Mouse (Mus musculus) stomach, adult 2 months (tissue): ENCODE data around the gene Serpinb11. TPM values are rescaled to one million over a fixed set of nuclear protein-coding genes. Genes with fewer than 3 reads are reported as not detected.

Experiments used
- polyA plus RNA-seq: library from polyadenylated mRNA; depleted of rRNA; stranded (reverse); fragments of >200 nt; gene quantifications from 2 replicates; pipeline ENCODE4 v1.2.3, GENCODE M21; 2012; rRNA removed

The Serpinb11 gene
- polyA plus RNA-seq: 0.19 and 0.27 TPM in 2 replicates

DNA sequence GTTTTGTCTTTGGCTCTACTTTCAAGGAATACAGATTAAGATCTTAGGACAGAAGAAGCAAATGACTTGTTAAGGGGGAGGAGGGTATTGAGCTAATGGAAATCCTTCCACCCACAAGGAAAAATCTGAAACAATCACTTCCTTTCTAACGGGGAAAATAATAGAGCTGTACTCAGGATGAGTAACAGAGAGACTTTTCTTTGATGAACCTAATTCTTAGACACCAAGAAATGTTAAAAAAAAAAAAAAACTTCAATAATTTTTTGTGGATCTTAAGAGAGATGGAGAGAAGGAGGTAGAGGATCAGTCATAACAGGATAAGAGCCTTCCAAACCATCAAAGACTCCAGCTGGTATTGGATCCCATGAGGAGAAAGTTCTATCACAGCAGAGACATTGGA, at the start of gene Serpinb11:
Gene Serpinb11 (plus strand): TSS at position 301 of the 400 bp plus-strand sequence.

DNA sequence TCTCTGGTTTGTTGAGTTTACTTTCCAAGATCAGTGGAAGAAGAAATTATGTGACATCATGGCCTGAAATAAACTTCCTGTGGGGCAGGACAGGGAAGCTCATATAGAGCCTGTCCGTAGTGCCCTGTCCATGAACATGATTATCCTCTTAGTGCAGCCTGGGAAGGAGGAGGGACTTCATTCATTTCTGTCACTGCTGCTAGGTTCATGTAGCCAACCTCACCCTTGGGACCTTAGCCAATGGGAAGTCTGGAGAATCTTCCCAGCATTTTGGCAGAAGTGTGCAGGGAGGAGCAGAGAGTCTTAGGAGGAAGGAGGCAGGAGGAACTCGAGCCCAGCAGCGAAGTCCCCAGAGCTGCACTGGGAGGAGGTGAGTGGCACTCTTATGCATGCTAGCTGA, 38.4 kb downstream of the Serpinb11 start, which contains the start of gene Serpinb7:
Gene Serpinb7 (plus strand): TSS at position 301 of the 400 bp plus-strand sequence.

Other genes with a start within 250 kb of the Serpinb11 start
- gene Serpinb3b, start 82.8 kb upstream of the Serpinb11 start, polyA plus RNA-seq: 0.26 and 0.29 TPM in 2 replicates
- gene Serpinb3c, start 82.8 kb upstream of the Serpinb11 start, polyA plus RNA-seq: 0.11 and 0.30 TPM in 2 replicates
- 0.35 and 0.57 TPM in 2 replicates for gene Serpinb7, start 38.5 kb downstream of the Serpinb11 start, polyA plus RNA-seq
- gene Serpinb2, start 150.2 kb downstream of the Serpinb11 start, polyA plus RNA-seq: 1.4 and 2.4 TPM in 2 replicates
- gene Serpinb8, start 228.8 kb downstream of the Serpinb11 start, polyA plus RNA-seq: 1.4 and 2.7 TPM in 2 replicates